Mouse (Mus musculus): ENCODE data around the gene Lmo3. TPM values are rescaled to one million over a fixed set of nuclear protein-coding genes. Genes with fewer than 3 reads are reported as not detected.

Gene Lmo3
- total and polyA plus RNA-seq, 3 experiments: not detected

DNA sequence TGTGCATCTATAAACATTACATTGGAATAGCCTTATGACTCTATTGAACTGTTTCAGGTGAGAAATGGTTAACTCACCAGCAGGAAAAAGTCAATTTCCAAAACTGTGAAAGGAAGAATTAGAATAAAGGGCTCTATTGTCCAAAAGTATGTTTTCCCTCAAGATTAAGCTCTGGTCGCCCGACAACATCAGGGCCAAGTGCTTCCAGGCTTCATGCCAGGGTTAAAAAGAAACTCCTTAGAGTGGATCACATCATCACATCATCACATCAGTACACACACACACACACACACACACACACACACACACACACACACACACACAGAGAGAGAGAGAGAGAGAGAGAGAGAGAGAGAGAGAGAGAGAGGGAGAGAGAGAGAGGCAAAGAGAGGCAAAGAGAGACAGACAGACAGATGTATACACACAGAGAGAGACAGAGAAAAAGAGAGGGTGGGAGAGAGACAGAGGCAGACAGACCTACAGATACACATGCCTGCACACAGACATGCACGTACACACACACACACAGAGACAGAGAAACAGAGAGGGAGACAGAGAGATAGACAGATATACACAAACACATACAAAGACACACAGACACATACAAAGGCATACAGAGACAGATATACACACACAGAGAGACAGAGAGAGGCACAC lies 255.9 kb downstream of the Lmo3 start:
- Histone ChIP-seq H3K27me3 (replicated peaks) (no peaks in the 10 kb centered on the region), H3K9me3 (replicated peaks; ENCODE audit: low read length) (peaks cover 58% of the 10 kb centered on the region), H3K4me3 (replicated peaks in 1 of 3; ENCODE audit: low read depth in 2 of 3, low read length in 2 of 3, poor library complexity in 1 of 3) (no peak overlapping the region), H3K36me3 (replicated peaks in 1 of 2; ENCODE audit: control insufficient read depth in 1 of 2, insufficient read depth in 1 of 2, low read length in 1 of 2) (no peaks in the 10 kb centered on the region), H3K9ac (ENCODE audit: insufficient read depth, low read depth) (no peak overlapping the region), H3K27ac (ENCODE audit: insufficient read depth, low read depth) (no peak overlapping the region), H3K4me1 (ENCODE audit: control insufficient read depth in 1 of 2, insufficient read depth in 2 of 2) (no peaks in the 10 kb centered on the region), H3K79me2 (replicated peaks; ENCODE audit: control insufficient read depth, extremely low read depth, insufficient read depth, poor library complexity, severe bottlenecking) (no peaks in the 10 kb centered on the region), H3K4me2 (ENCODE audit: insufficient read depth, low read depth, poor library complexity, severe bottlenecking) (no peak overlapping the region)
- dilution Hi-C loops (cut with MboI; ENCODE audit: extremely low pct_ligation_motif_present, extremely low pct_unique_long_range_greater_than_20kb, low sequenced_read_pairs) (no loop called here), in situ Hi-C loops (cut with MboI; ENCODE audit: low pct_ligation_motif_present, low pct_unique_long_range_greater_than_20kb, low sequenced_read_pairs) (no loop called here)
- no peak for DNase-seq (ENCODE audit: extremely low read depth)
- TF ChIP-seq CHD1 (IDR thresholded peaks at IDR 0.05; ENCODE audit: low read depth, low read length): no peak
- no peak for TF ChIP-seq ZMIZ1 (IDR thresholded peaks at IDR 0.05; ENCODE audit: low read depth, low read length)
- no peak for TF ChIP-seq MAZ (IDR thresholded peaks at IDR 0.05; ENCODE audit: low read depth, low read length)
- TF ChIP-seq PAX5 (IDR thresholded peaks at IDR 0.05; ENCODE audit: low read length): no peak

DNA sequence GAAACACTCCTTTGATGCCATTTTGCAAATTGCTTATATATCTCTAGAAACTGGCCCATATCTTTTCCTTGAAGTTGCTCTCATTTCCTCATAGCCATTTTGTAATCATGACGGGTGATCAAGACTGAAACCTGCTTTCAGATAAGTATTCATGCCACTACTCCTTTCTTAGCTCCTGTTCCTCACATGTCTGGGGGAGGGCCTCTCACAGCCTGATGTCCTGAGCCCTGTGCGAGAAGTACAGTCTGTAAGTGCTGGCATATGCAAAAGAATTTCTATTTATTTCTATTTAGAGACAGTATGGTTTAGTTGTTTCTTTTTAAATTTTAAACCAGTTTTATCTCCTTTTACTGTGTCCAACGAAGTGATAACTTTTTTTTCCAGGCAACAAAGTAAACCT lies 256.6 kb downstream of the Lmo3 start:
- H3K27me3 ChIP-seq (replicated peaks): no peaks in the 10 kb centered on the region
- no peaks in the 10 kb centered on the region for H3K79me2 ChIP-seq (replicated peaks; ENCODE audit: control insufficient read depth, extremely low read depth, insufficient read depth, poor library complexity, severe bottlenecking)
- TF ChIP-seq ZNF384 (IDR thresholded peaks at IDR 0.05; ENCODE audit: low read depth, low read length) (no peak), MAX (IDR thresholded peaks at IDR 0.05; ENCODE audit: low read length) (no peak), NELFE (IDR thresholded peaks at IDR 0.05; ENCODE audit: low read depth, low read length) (no peak), JUN (IDR thresholded peaks at IDR 0.05; ENCODE audit: insufficient read depth, low read depth, low read length) (no peak), MAZ (IDR thresholded peaks at IDR 0.05; ENCODE audit: low read depth, low read length) (no peak), SMC3 (IDR thresholded peaks at IDR 0.05; ENCODE audit: low read depth, low read length) (no peak)
- H3K4me2 ChIP-seq (ENCODE audit: insufficient read depth, low read depth, poor library complexity, severe bottlenecking): no peak overlapping the region
- dilution Hi-C loops (cut with MboI; ENCODE audit: extremely low pct_ligation_motif_present, extremely low pct_unique_long_range_greater_than_20kb, low sequenced_read_pairs): no loop called here
- H3K9me3 ChIP-seq (replicated peaks; ENCODE audit: low read length): peaks cover 56% of the 10 kb centered on the region
- H3K36me3 ChIP-seq (replicated peaks in 1 of 2; ENCODE audit: control insufficient read depth in 1 of 2, insufficient read depth in 1 of 2, low read length in 1 of 2): no peaks in the 10 kb centered on the region
- DNase-seq (ENCODE audit: extremely low read depth): no peak
- no peaks in the 10 kb centered on the region for H3K4me1 ChIP-seq (ENCODE audit: control insufficient read depth in 1 of 2, insufficient read depth in 2 of 2)
- H3K4me3 ChIP-seq (replicated peaks in 1 of 3; ENCODE audit: low read depth in 2 of 3, low read length in 2 of 3, poor library complexity in 1 of 3): no peak overlapping the region
- no peak overlapping the region for H3K9ac ChIP-seq (ENCODE audit: insufficient read depth, low read depth)
- in situ Hi-C loops (cut with MboI; ENCODE audit: low pct_ligation_motif_present, low pct_unique_long_range_greater_than_20kb, low sequenced_read_pairs): no loop called here
- H3K27ac ChIP-seq (ENCODE audit: insufficient read depth, low read depth): no peak overlapping the region

- TF ChIP-seq EP300 (IDR thresholded peaks at IDR 0.05; ENCODE audit: low read length) (no peak), MYC (IDR thresholded peaks at IDR 0.05; ENCODE audit: low read depth, low read length) (no peak), POLR2A (IDR thresholded peaks at IDR 0.05; ENCODE audit: low read depth, low read length) (no peak), SMC3 (IDR thresholded peaks at IDR 0.05; ENCODE audit: low read depth, low read length) (no peak), CTCF (conservative IDR thresholded peaks at IDR 0.05 in 1 of 2, IDR thresholded peaks at IDR 0.05 in 1 of 2; ENCODE audit: low read depth in 2 of 2, low read length in 2 of 2) (no peak), RCOR1 (conservative IDR thresholded peaks at IDR 0.05; ENCODE audit: low read depth, low read length) (no peak), HCFC1 (IDR thresholded peaks at IDR 0.05; ENCODE audit: low read depth, low read length) (no peak), ZKSCAN1 (IDR thresholded peaks at IDR 0.05; ENCODE audit: borderline replicate concordance, low read depth, low read length) (no peak), MAFK (IDR thresholded peaks at IDR 0.05; ENCODE audit: insufficient replicate concordance, low read length) (no peak), CHD1 (IDR thresholded peaks at IDR 0.05; ENCODE audit: low read depth, low read length) (no peak), BHLHE40 (IDR thresholded peaks at IDR 0.05; ENCODE audit: low read depth, low read length) (no peak), GABPA (IDR thresholded peaks at IDR 0.05; ENCODE audit: insufficient replicate concordance, low read depth, low read length) (no peak), NELFE (IDR thresholded peaks at IDR 0.05; ENCODE audit: low read depth, low read length) (no peak), MEF2A (IDR thresholded peaks at IDR 0.05; ENCODE audit: borderline replicate concordance, low read depth, low read length) (no peak), NRF1 (IDR thresholded peaks at IDR 0.05; ENCODE audit: low read depth, low read length) (no peak), USF1 (IDR thresholded peaks at IDR 0.05; ENCODE audit: low read depth, low read length) (no peak)
- H3K79me2 ChIP-seq (replicated peaks; ENCODE audit: control insufficient read depth, extremely low read depth, insufficient read depth, poor library complexity, severe bottlenecking): no peaks in the 10 kb centered on the region
- no peak for DNase-seq (ENCODE audit: extremely low read depth)
- H3K4me2 ChIP-seq (ENCODE audit: insufficient read depth, low read depth, poor library complexity, severe bottlenecking): no peak overlapping the region
- H3K36me3 ChIP-seq (replicated peaks in 1 of 2; ENCODE audit: control insufficient read depth in 1 of 2, insufficient read depth in 1 of 2, low read length in 1 of 2): no peaks in the 10 kb centered on the region
- no peak overlapping the region for H3K9ac ChIP-seq (ENCODE audit: insufficient read depth, low read depth)
- H3K27me3 ChIP-seq (replicated peaks): no peaks in the 10 kb centered on the region
- H3K27ac ChIP-seq (ENCODE audit: insufficient read depth, low read depth): no peak overlapping the region
- no peaks in the 10 kb centered on the region for H3K4me1 ChIP-seq (ENCODE audit: control insufficient read depth in 1 of 2, insufficient read depth in 2 of 2)
- H3K4me3 ChIP-seq (replicated peaks in 1 of 3; ENCODE audit: low read depth in 2 of 3, low read length in 2 of 3, poor library complexity in 1 of 3): no peak overlapping the region
- in situ Hi-C loops (cut with MboI; ENCODE audit: low pct_ligation_motif_present, low pct_unique_long_range_greater_than_20kb, low sequenced_read_pairs) (no loop called here), dilution Hi-C loops (cut with MboI; ENCODE audit: extremely low pct_ligation_motif_present, extremely low pct_unique_long_range_greater_than_20kb, low sequenced_read_pairs) (no loop called here)
- peaks cover 54% of the 10 kb centered on the region for H3K9me3 ChIP-seq (replicated peaks; ENCODE audit: low read length)
Measured at GRCm38 (mm10) chr6:138323325-138323724, 258.4 kb downstream of the Lmo3 start.
